Mouse (Mus musculus) intestine, postnatal 0 days (tissue): ENCODE results near the gene Phactr2. TPM values are rescaled to one million over a fixed set of nuclear protein-coding genes. Genes with fewer than 3 reads are reported as not detected.
"Not testable (repeated sequence)": the region's sequence is repeated elsewhere in the genome, so short reads cannot be mapped to it uniquely, and the experiment has no call there.

Experiments
- ATAC-seq: fragments of 200-750 bp; cut with Nextera tagmentation; 2 replicates; pipeline ENCODE4 v1.8.0; 2017; ENCODE audit warnings: mild to moderate bottlenecking, moderate TSS enrichment, moderate library complexity
- H3K27ac ChIP-seq: fragments of 300-500 bp; sonication (generic); 2 replicates; pipeline ENCODE4 v1.5.1; 2014; ENCODE audit warnings: mild to moderate bottlenecking, low read depth, low read length, moderate library complexity
- H3K27me3 ChIP-seq: fragments of 300-500 bp; sonication (generic); replicated peaks from 2 replicates; pipeline ENCODE4 v1.6.1; 2014; ENCODE audit warnings: low read length, mixed read lengths; ENCODE audit not compliant: control insufficient read depth, insufficient read depth
- H3K36me3 ChIP-seq: fragments of 300-500 bp; sonication (generic); 2 replicates; pipeline ENCODE4 v1.6.1; 2014; ENCODE audit warnings: mild to moderate bottlenecking, moderate library complexity; ENCODE audit not compliant: control insufficient read depth, insufficient read depth
- H3K4me1 ChIP-seq: fragments of 300-500 bp; sonication (generic); replicated peaks from 2 replicates; pipeline ENCODE4 v1.6.1; 2014; ENCODE audit warnings: antibody characterized with exemption, low read length, mixed read lengths; ENCODE audit not compliant: control insufficient read depth, insufficient read depth
- H3K4me2 ChIP-seq: fragments of 300-500 bp; sonication (generic); replicated peaks from 2 replicates; pipeline ENCODE4 v1.6.1; 2014; ENCODE audit warnings: low read depth, mild to moderate bottlenecking, moderate library complexity
- H3K4me3 ChIP-seq: fragments of 300-500 bp; sonication (generic); 2 replicates; pipeline ENCODE4 v1.5.1; 2014; ENCODE audit warnings: low read depth, low read length
- H3K9ac ChIP-seq: fragments of 300-500 bp; sonication (generic); 2 replicates; pipeline ENCODE4 v1.6.1; 2014; ENCODE audit warnings: mild to moderate bottlenecking, low read depth, low read length
- H3K9me3 ChIP-seq: fragments of 300-500 bp; sonication (generic); 2 replicates; pipeline ENCODE4 v1.6.1; 2016; ENCODE audit warnings: mixed run types; ENCODE audit not compliant: control insufficient read depth
- CTCF ChIP-seq: sonication (generic); IDR thresholded peaks from 2 replicates; pipeline ENCODE4 v1.5.1; 2016; ENCODE audit warnings: low read depth, mild to moderate bottlenecking, control low read depth, antibody characterized with exemption, moderate library complexity
- WGBS: fragments of 180-500 bp; shearing (Covaris S2); extraction: QIAGEN DNeasy Blood & Tissue Kit; methylation state at CpG from one replicate; pipeline ENCODE4 v1.1.7; 2014; 5-methylcytosine and 5-hydroxymethylcytosine counted together
- polyA plus RNA-seq: library from polyadenylated mRNA; unstranded; fragments of >200 nt; fragmentation: Nextera tagmentation; extraction: Ambion mirVana; gene quantifications from 2 replicates; pipeline ENCODE4 v1.2.1, GENCODE M21; 2015

Phactr2 gene
- polyA plus RNA-seq = 11.3 and 12.3 TPM in 2 replicates

DNA sequence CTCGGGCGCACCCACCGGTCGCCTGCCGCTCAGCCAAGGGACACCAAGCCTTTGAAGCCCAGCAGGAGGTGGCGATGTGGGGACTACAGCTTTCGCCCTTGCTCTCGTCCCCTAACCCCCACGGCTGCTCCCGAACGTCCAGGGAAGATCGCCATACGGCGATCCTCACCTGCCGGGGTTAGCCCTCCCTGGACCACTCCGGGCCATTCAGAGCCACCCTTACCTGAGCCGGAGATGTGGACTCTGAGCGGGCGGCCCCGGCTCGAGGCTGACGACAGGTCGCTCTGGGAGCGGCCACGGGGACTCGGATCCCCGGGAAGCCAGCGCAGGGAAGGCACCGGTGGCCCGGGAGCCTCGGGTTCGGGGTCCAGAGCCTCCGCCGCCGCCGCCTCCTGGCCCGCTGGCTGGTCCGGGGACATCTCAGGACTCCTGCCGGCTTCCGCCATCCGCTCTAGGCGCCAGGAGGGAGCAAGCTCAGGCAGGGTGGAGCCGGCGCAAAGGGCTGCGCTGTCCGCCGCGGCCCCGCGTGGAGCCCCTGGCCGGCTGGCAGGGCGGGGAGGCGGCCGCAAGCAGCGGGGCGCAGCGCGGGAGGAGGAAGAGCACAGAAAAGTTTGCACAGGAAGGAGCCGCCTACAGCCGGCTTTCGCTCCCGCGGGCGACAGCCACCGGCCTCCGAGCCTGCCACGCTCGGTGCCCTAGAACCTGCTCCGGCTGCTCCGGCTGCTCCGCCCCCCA is at the start of gene Phactr2:
TSS of gene Phactr2 (minus strand) at position 580 of the 735 bp plus-strand sequence.
- no peaks in the 10 kb centered on the region for H3K36me3 ChIP-seq
- peak within 1 kb of the TSS; percentile 91 for H3K4me2 ChIP-seq
- under 1% methylated on average over 69 of the region's 71 CpGs for WGBS
- H3K4me1 ChIP-seq = no peaks in the 10 kb centered on the region
- no peaks in the 10 kb centered on the region for H3K9me3 ChIP-seq
- no peaks in the 10 kb centered on the region for H3K27me3 ChIP-seq
- H3K9ac ChIP-seq = peak within 1 kb of the TSS; percentile 81
- peak; percentile 82 for ATAC-seq
- H3K4me3 ChIP-seq = peak within 1 kb of the TSS; percentile 63
- peak within 1 kb of the TSS; percentile 88 for H3K27ac ChIP-seq
- peak; percentile 32 for TF ChIP-seq CTCF

GRCm38 (mm10) chr10:13521857-13522256 is 47.6 kb upstream of the Phactr2 start:
- no peak for TF ChIP-seq CTCF
- no peak for ATAC-seq
- H3K4me2 ChIP-seq = no peak overlapping the region
- H3K36me3 ChIP-seq = 0 out of 2 replicates have a peak, but pooled peaks cover 1% of the 10 kb centered on the region
- no peaks in the 10 kb centered on the region for H3K27me3 ChIP-seq
- H3K9ac ChIP-seq = no peak overlapping the region
- H3K27ac ChIP-seq = no peak overlapping the region
- H3K4me1 ChIP-seq = no peaks in the 10 kb centered on the region
- H3K4me3 ChIP-seq = no peak overlapping the region
- WGBS = 37% methylated on average over 4 of the region's 4 CpGs
- H3K9me3 ChIP-seq = no peaks in the 10 kb centered on the region

DNA sequence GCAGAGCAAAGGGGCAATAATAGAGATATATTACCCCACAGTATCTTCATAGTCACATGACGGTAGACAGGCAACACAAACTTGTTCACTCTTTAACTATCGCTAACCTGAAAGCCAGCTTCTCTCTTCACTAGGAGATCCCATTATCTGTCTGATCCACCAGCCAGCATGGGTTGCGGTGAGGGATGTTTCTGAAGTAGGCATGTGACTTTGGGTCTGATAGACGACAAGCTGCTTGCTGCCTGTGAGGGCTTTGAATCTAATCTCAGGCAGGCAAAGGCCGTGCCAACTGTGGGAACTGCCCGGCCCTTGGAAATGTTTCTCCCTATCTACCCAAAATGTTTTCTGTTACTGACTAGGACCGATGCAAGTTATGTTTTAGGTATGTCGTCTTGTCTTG is 28.2 kb upstream of the Phactr2 start:
- 62% methylated on average over 8 of the region's 8 CpGs for WGBS
- ATAC-seq = no peak
- Histone ChIP-seq H3K36me3 (peaks cover 12% of the 10 kb centered on the region), H3K4me3 (peak overlapping the region; percentile 74), H3K9me3 (no peaks in the 10 kb centered on the region), H3K4me1 (0 out of 2 replicates have a peak, but pooled peaks cover 5% of the 10 kb centered on the region), H3K27me3 (no peaks in the 10 kb centered on the region), H3K27ac (no peak overlapping the region), H3K9ac (no peak overlapping the region), H3K4me2 (peak overlapping the region; percentile 84)
- TF ChIP-seq CTCF = no peak

GRCm38 (mm10) chr10:13501533-13501932 is 27.3 kb upstream of the Phactr2 start:
- peak overlapping the region; percentile 93 for H3K27ac ChIP-seq
- ATAC-seq = not testable (repeated sequence)
- WGBS = 37% methylated on average over 4 of the region's 4 CpGs

DNA sequence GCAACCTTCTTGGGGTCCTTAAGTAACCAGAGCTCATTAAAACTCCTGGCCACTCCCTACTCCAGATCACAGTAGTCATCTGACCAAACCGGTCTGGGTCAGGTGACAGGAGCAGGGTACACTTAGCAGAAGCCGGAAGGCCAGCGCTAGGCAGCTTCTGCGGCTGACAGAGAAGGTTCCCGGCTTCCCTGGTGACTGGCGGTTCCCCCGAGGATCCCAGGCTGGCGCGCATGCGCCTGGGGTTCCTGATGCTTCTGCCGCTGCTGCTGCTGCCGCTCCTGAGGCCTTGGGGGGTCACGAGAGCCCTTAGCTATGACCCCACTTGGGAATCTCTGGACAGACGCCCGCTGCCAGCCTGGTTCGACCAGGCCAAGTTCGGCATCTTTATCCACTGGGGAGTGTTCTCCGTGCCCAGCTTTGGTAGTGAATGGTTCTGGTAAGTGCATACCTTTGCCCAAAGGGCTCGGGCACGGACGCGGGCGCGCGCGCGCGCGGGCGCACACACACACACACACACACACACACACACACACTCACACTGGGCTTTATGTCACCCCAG is 26.8 kb upstream of the Phactr2 start:
- 2% methylated on average over 30 of the region's 30 CpGs for WGBS

More at GRCm38 (mm10) chr10:13501533-13501932, 27.3 kb upstream of the Phactr2 start:
- peak overlapping the region; percentile 84 for H3K4me2 ChIP-seq
- H3K9ac ChIP-seq = peak overlapping the region; percentile 70; the same call in 1 of the 2 replicates
- H3K4me1 ChIP-seq, H3K27me3 ChIP-seq, H3K9me3 ChIP-seq: not testable (repeated sequence)
- peak overlapping the region; percentile 74 for H3K4me3 ChIP-seq
- peaks cover 12% of the 10 kb centered on the region for H3K36me3 ChIP-seq

DNA sequence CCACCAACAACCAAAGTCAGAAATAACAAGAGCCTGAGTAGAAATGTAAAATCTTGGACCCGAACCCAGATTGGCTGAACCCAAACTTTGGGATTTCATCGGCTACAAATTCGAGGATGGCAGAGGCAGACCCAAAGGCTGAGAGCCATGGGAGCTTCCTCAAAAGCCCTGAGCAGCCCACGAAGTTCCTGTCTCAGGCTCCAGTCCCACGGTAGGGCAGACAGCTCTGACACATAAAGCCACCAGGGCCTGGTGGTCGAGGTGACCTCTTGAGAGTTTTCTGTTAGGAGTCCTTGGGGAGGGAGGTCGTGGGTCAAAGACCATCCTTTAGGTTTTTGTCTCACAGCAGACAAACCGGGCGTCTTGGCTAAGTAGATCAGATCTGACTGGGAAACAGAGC is 26.3 kb upstream of the Phactr2 start:
- Histone ChIP-seq H3K4me1 (0 out of 2 replicates have a peak, but pooled peaks cover 5% of the 10 kb centered on the region), H3K4me3 (peak overlapping the region; percentile 74; the same call in 1 of the 2 replicates), H3K9ac (peak overlapping the region; percentile 19; the same call in 1 of the 2 replicates), H3K9me3 (no peaks in the 10 kb centered on the region), H3K36me3 (peaks cover 5% of the 10 kb centered on the region; the same call in 1 of the 2 replicates), H3K4me2 (peak overlapping the region; percentile 84), H3K27me3 (no peaks in the 10 kb centered on the region), H3K27ac (peak overlapping the region; percentile 93)
- no peak for TF ChIP-seq CTCF
- 0 out of 2 replicates have a peak, but pooled peaks have one; percentile 7 for ATAC-seq
- 42% methylated on average over 9 of the region's 9 CpGs for WGBS

More for the DNA sequence above, 26.8 kb upstream of the Phactr2 start:
- H3K4me3 ChIP-seq = peak overlapping the region; percentile 74
- 0 out of 2 replicates have a peak, but pooled peaks cover 5% of the 10 kb centered on the region for H3K4me1 ChIP-seq
- H3K36me3 ChIP-seq = peaks cover 11% of the 10 kb centered on the region; the same call in 1 of the 2 replicates
- no peak for TF ChIP-seq CTCF
- no peaks in the 10 kb centered on the region for H3K9me3 ChIP-seq
- H3K9ac ChIP-seq = peak overlapping the region; percentile 70
- peak overlapping the region; percentile 93 for H3K27ac ChIP-seq
- peak; percentile 98 for ATAC-seq
- H3K4me2 ChIP-seq = peak overlapping the region; percentile 84
- H3K27me3 ChIP-seq = no peaks in the 10 kb centered on the region
